Mouse (Mus musculus) 3T3-L1 (cell line): Measurements from ENCODE around the gene Sh3pxd2a.

Source experiments
- DNase-seq: peaks from one replicate; pipeline ENCODE4 v3.0.0-alpha.2; 2015; ENCODE audit warnings: low read depth, low spot score

Gene Sh3pxd2a

GRCm38 (mm10) chr19:47464304-47465241 is at the start of gene Sh3pxd2a:
Sh3pxd2a (minus strand) TSS chr19:47464401.
- DNase-seq: no peak

DNA sequence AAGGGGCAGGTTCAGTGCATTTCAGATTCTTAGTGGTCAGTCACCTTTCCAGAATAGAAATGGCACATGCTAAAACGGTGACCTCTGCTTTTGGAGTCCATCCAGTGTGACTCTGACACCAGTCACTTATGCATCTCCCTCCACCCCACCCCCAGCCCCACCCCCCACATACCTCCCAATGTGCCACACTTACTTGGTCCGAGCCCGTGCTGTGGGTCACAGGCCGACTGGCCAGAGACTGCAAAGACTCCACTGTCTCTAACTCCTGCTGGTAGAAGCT is 49.4 kb upstream of the Sh3pxd2a start:
- DNase-seq: no peak

- no peak for DNase-seq
Measured at GRCm38 (mm10) chr19:47512794-47513617, 48.8 kb upstream of the Sh3pxd2a start.

GRCm38 (mm10) chr19:47511958-47512357 is 47.8 kb upstream of the Sh3pxd2a start:
- DNase-seq: no peak

DNA sequence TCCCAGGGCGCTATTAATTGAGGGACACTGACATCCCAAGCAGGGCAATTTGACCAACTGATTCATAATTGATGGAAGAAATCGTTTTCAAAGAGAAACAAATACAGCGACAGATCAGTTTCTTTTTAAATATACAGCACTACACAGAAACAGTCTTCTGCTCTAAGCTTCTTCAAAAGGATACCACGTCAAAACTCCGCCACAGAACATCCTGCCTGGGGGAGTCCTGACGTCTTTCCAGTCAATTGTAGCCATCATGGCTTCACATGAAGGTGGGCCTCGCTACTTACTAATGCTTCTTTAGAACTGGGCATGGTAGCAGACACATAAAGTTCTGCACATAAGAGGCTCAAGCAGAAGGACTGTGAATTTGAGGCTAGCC is 47.1 kb upstream of the Sh3pxd2a start:
- no peak for DNase-seq

DNA sequence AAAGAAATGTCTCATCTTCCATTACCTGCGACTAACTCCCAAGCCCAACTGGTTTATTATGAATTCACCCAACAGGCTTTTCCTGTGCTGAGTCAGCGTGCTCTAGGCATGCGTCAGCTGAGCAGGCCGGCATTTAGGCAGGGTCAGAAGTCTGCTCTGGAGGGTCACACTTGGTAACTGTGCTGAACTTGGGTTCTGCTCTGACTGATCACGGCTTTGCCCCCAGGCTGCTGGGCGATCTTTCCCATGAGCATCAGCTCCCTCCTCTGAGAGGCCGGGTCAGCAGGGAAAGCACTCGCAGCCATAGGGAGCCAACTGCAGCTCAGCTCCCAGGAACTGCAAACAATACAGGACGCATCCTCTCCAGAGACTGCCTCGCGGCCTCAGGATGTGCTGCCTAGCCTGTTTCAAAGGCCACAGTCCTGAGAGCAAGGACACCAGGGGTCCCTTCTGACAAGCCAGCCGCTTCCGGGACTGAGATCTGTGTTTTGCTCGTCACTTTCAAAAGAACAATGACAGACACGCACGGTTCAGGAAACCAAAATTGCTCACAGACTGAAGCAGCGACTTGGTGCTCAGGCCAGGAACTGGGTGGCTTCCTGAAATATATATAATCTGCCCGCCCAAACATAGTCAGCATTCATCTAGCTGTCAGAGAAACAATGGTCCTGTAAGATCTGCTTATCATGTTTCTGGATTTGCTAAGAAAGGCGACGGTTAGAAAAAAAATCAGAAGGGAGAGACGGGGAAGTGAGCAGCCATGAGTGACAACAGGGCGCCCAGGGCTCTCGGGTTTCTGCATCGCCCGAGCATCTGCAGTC is 46.5 kb upstream of the Sh3pxd2a start:
- peak; percentile 56 for DNase-seq

- DNase-seq: no peak
Measured at GRCm38 (mm10) chr19:47510135-47510472, 45.9 kb upstream of the Sh3pxd2a start.

- DNase-seq: peak; percentile 87
Measured at GRCm38 (mm10) chr19:47508771-47509281, 44.6 kb upstream of the Sh3pxd2a start.

DNA sequence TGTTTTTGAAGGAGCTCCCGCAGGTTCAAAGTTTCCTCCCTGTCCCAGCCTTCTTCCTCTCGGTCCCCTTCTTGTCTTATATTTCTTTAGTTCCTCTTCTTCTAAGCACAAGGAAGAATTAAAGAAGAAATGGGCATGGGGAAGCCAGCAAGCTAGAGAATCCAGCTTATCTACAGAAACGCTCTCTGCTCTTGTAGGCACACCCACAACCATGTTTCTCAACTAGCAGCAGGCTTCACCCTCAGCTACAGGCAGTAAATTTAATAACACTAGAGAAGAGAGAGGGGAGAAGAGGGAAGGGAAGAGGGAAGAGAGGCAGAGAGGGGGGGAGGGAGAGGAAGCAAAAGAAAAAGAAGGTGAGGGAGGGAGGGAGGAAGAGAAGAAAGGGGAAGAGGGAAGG is 44.0 kb upstream of the Sh3pxd2a start:
- DNase-seq: peak; percentile 53

DNA sequence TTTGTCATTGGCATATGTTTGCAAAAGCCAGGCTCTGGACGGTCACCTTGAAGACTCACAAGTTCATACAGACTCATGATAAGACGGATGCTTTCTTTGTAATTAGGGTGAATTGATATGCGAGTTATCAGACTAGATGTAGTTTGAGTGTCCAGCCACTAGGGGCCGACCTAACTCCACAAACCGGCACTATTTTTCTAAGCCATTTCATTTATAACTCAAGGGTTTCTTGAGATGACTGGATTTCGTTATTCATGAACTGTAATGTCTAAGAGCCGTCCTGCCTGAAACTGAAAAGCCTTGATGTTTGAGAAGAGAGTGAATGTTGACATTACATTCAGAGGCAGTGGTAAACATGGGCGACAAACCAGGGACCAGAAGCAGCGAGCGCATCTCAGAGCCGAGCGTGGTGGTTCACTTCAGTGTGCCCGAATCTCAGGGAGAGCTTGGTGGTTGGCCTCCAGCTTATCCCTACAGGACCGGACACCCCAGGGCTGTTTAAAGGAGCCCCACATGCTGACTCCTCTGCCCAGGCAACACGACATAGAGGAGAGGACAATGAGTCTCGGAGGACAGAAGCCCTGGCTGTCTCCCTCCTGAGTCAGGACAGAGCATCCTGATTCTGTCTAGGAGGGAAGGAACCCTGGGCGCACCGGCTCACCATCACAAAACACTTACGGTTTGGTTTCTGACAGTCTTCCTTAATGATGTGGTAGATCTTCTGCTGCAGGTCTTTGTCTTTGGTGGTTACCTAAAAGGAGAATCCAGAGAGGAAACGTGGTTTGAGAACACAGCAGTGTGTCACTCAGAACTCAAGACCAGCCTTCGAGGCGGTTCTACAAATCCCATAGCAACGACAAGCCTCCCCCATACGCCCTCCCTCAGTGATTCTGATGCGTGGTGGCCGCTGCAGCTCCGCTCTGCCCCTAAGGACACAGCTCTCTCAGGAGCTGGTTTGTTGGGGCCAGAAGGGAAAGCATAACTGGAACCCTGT is 43.2 kb upstream of the Sh3pxd2a start:
- peak; percentile 84 for DNase-seq

- peak; percentile 89 for DNase-seq
Measured at GRCm38 (mm10) chr19:47503625-47504024, 39.4 kb upstream of the Sh3pxd2a start.

GRCm38 (mm10) chr19:47502563-47502962 is 38.4 kb upstream of the Sh3pxd2a start:
- peak; percentile 81 for DNase-seq

- DNase-seq: no peak
Measured at GRCm38 (mm10) chr19:47500389-47501011, 36.3 kb upstream of the Sh3pxd2a start.

- no peak for DNase-seq
Measured at GRCm38 (mm10) chr19:47499841-47500240, 35.6 kb upstream of the Sh3pxd2a start.

DNA sequence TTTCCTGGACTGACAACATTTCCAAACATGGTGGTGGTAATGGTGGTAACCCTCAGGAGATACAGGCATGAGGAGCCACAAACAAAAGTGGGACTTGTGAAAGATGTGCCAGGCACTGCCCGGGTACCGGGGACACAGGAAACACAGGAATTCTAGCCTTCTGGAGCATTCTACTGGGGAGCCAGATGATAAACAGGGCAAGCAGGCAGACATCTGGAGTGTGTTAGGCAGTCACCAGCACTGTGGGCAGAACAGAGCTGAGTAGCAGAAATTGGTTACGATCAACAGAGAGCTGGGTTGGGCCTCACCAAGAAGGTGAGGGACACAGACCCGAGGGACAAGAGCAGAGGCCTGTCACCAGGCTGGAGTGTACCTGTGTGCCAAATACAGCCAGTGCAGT is 34.7 kb upstream of the Sh3pxd2a start:
- peak; percentile 52 for DNase-seq

- DNase-seq: no peak
Measured at GRCm38 (mm10) chr19:47497736-47498135, 33.5 kb upstream of the Sh3pxd2a start.

DNA sequence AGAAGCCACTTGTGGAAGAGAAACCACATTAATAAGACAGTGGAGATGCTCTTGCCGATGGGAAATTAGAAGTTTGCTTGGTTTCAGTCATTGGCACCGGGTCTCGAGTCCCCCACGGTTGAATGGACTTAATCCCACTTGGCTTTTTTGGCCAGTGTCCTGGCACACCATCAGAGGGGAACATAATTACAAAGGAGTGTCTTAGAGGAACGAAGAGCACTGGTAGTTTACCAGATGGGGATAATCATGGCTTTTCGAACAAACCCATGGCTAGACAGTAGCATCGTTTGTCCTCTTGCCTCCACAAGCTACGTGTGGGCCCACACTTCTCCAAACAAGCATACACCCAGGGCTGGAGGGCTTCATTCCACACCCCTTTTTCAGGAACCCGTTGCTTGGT is 33.1 kb upstream of the Sh3pxd2a start:
- DNase-seq: no peak

DNA sequence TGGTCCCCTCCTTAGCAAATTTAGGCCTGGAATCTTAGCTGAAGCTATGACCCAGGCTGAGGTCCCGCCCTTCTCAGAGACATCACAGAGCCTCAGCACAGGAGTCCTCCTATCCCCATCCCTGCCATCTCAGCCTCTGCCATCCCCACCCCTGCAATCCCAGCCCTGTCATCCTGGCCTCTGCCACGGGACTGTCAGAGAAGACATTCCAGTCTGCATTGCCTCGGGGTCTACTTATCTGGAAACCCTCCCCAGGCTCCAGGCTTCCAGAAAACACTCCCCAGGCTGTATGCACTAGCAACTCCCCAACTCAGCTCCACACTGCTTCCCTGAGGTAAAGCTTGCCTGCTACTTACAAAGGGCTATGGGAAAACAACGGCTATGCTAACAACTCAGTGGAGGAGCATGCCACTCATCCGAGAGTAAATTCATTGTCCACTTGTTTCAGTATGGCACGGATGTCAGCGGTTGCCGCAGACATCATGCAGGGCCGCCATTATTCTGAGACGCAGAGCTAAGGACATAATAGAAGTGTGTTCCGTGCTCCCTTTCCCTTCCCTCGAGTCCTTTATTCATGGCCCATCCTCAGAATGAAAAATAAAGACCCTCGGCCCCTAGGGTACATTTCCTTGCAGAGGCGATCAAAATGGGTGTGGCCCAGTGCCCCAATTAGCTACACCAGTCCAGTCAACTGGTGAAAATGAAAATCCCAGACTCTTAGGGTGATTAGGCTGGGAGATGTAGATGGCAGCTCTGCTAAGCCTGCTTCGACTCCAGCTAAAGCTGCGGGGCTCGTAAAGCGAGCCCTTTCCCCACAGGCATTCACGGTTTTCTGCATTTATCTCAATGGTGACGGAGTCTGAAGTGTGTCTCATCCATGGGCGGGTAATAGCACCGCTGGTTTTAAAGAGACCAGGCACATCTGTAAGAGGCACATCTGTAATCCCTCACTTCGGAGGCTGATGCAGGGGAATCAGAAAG is 29.1 kb upstream of the Sh3pxd2a start:
- no peak for DNase-seq

- no peak for DNase-seq
Measured at GRCm38 (mm10) chr19:47492422-47492821, 28.2 kb upstream of the Sh3pxd2a start.
